Mouse (Mus musculus): ENCODE data around the gene Calcoco2. TPM values are rescaled to one million over a fixed set of nuclear protein-coding genes. Genes with fewer than 3 reads are reported as not detected.

The Calcoco2 gene
- polyA plus RNA-seq, 1 experiment from 2014 or later = not detected

DNA sequence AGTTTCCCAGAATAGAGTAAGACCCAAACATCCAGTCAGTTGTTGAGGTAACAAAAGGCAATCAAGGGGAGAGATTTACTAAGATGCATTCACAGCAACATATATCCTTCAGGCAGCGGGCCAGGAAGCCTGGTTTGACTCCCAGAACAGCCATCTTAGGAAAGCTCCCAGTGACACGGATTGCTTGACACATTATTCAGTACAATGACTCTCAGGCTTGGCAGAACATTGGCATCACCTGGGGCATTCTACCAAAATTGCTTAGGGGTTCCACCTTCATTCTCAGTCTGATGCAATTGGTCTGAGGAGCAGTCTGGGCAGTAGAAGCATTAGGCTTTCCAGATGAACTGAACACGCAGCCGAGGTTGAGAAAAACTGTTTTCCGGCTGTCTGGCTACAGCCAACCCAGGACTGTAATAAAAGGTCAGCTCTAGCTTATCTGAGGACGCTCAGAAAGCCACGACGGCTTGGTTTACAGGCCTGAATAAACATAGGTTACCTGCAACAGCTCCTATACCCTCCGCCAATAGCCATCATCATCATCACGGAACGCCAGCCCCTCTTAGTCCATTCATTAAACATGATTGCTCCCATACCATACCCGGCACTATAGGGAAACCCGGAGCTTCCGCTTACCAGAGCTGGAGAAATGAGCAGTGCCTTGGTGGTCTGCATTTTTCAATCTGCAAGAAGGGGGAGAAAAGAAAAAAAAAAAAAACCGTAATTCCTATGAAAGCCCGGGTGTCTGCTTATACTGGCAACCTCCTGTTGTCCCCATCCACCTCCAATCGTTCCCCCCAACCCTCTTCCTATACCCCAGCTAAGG lies 37.2 kb downstream of the Calcoco2 start:
- Histone ChIP-seq H3K27me3 (replicated peaks; ENCODE audit: control insufficient read depth, insufficient read depth, low read length) (no peaks in the 10 kb centered on the region), H3K4me3 (ENCODE audit: low read length) (peak overlapping the region; percentile 77), H3K36me3 (ENCODE audit: control insufficient read depth, insufficient read depth, low read length) (peaks cover 10% of the 10 kb centered on the region), H3K9me3 (ENCODE audit: control insufficient read depth, low read length) (no peaks in the 10 kb centered on the region), H3K4me1 (ENCODE audit: control insufficient read depth, insufficient read depth, low read depth, low read length) (peaks cover 15% of the 10 kb centered on the region), H3K4me2 (ENCODE audit: low read length) (peak overlapping the region; percentile 83), H3K27ac (ENCODE audit: low read depth, low read length) (peak overlapping the region; percentile 79), H3K9ac (ENCODE audit: low read depth, low read length) (peak overlapping the region; percentile 80)
- ATAC-seq = no peak
- WGBS = 31% methylated on average over 17 of the region's 17 CpGs

DNA sequence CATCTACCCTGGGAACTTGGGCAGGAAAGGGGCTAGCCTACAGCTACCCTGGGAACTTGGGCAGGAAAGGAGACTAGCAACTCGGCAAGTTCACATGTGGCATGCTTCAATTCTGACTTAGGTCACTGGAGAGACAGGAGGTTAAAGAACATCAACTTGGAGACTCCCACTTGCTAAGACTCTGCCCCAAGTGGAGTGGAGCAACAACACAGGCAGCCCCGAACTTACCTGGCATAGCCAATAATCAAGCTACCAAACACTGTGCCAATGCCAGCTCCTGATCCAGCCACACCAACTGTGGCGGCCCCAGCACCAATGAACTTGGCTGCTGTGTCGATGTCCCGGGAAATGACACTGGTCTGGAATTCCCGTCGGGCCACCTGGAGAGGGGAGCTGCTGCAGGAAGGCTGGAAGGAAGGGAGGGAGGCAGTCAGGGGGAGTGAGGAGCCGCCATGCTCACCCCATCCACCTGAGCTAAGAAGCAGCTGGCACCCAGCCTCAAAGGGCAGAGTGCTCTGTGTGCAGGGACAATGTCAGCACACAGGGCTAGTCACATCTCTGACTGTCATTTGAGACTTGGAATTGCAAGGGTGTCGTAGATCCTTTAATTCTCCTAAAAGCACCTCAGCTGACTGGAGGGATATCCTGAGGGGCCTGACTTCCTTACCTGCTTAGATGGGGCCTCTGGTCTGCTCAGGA lies 38.3 kb downstream of the Calcoco2 start:
- ATAC-seq = no peak
- Histone ChIP-seq H3K9me3 (ENCODE audit: control insufficient read depth, low read length) (no peaks in the 10 kb centered on the region), H3K9ac (ENCODE audit: low read depth, low read length) (no peak overlapping the region), H3K27ac (ENCODE audit: low read depth, low read length) (no peak overlapping the region), H3K27me3 (replicated peaks; ENCODE audit: control insufficient read depth, insufficient read depth, low read length) (no peaks in the 10 kb centered on the region), H3K4me3 (ENCODE audit: low read length) (no peak overlapping the region), H3K36me3 (ENCODE audit: control insufficient read depth, insufficient read depth, low read length) (peaks cover 10% of the 10 kb centered on the region), H3K4me2 (ENCODE audit: low read length) (peak overlapping the region; percentile 83), H3K4me1 (ENCODE audit: control insufficient read depth, insufficient read depth, low read depth, low read length) (peaks cover 15% of the 10 kb centered on the region)
- 90% methylated on average over 7 of the region's 9 CpGs for WGBS

DNA sequence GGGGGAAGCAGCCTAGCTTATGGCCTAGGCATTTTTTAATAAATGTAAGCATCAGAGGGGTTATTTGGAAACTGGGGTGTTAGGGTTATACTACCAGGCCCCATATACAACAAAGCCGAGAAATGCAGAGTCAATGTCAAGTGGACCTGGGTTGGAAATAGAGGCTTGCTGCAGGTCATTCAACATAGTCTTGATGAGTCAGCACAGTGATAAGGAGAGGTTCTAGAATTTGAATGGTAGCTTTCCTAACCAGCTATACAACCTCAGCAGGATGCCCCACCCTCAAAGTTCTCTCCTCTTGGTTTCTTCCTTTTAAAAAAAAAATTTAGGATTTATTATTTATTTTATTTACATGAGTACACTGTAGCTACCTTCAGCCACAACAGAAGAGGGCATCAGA lies 40.8 kb downstream of the Calcoco2 start:
- Histone ChIP-seq H3K27me3 (replicated peaks; ENCODE audit: control insufficient read depth, insufficient read depth, low read length) (no peaks in the 10 kb centered on the region), H3K9ac (ENCODE audit: low read depth, low read length) (no peak overlapping the region), H3K4me1 (ENCODE audit: control insufficient read depth, insufficient read depth, low read depth, low read length) (peaks cover 13% of the 10 kb centered on the region), H3K4me2 (ENCODE audit: low read length) (no peak overlapping the region), H3K9me3 (ENCODE audit: control insufficient read depth, low read length) (no peaks in the 10 kb centered on the region), H3K36me3 (ENCODE audit: control insufficient read depth, insufficient read depth, low read length) (peaks cover 10% of the 10 kb centered on the region), H3K27ac (ENCODE audit: low read depth, low read length) (no peak overlapping the region), H3K4me3 (ENCODE audit: low read length) (no peak overlapping the region)
- no peak for ATAC-seq
- 100% methylated on average over 1 of the region's 1 CpGs for WGBS

DNA sequence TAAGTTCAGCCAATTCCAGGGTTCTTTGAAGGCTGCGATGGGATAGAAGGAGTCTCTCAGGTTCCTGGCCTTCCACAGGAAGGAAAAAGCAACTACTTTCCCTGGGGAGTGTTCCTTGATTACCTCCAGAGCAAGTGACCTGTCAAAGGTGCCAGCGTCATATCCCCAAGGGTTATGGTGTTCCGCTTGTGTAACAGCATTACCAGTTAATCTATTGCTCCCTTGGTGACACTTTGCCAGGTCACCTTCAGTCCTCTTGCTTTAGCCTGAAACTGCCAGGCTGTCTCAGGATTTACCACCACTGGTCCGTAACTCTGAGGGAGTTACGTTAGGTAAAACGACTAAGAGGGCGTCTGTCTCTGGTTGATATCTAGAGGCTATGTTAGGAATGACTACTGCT lies 41.4 kb downstream of the Calcoco2 start:
- no peak overlapping the region for H3K4me2 ChIP-seq (ENCODE audit: low read length)
- ATAC-seq = no peak
- H3K27me3 ChIP-seq (replicated peaks; ENCODE audit: control insufficient read depth, insufficient read depth, low read length) = no peaks in the 10 kb centered on the region
- H3K36me3 ChIP-seq (ENCODE audit: control insufficient read depth, insufficient read depth, low read length) = peaks cover 10% of the 10 kb centered on the region
- no peak overlapping the region for H3K4me3 ChIP-seq (ENCODE audit: low read length)
- peaks cover 17% of the 10 kb centered on the region for H3K4me1 ChIP-seq (ENCODE audit: control insufficient read depth, insufficient read depth, low read depth, low read length)
- H3K9me3 ChIP-seq (ENCODE audit: control insufficient read depth, low read length) = no peaks in the 10 kb centered on the region
- no peak overlapping the region for H3K9ac ChIP-seq (ENCODE audit: low read depth, low read length)
- 87% methylated on average over 7 of the region's 7 CpGs for WGBS
- H3K27ac ChIP-seq (ENCODE audit: low read depth, low read length) = no peak overlapping the region

DNA sequence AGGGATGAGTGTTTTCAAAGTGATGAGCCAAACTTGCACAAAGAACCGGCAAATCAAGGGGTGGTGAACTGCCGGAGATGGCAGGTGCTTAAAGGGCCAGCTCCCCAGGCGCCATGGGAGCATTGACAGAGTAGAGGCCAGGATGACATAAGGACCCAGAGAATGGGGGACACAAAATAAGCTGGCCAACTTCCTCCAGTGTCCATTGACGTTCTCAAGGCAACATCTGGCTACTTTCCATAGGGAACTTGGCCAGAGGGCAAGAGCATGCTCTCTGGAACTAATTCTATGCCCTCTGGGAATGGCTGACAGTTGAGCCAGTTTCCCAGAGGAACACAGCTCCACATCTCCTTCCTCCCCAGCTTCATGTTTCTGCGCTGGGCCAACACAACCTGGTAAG lies 43.5 kb downstream of the Calcoco2 start:
- no peak for ATAC-seq
- no peak overlapping the region for H3K27ac ChIP-seq (ENCODE audit: low read depth, low read length)
- WGBS = 57% methylated on average over 5 of the region's 5 CpGs

DNA sequence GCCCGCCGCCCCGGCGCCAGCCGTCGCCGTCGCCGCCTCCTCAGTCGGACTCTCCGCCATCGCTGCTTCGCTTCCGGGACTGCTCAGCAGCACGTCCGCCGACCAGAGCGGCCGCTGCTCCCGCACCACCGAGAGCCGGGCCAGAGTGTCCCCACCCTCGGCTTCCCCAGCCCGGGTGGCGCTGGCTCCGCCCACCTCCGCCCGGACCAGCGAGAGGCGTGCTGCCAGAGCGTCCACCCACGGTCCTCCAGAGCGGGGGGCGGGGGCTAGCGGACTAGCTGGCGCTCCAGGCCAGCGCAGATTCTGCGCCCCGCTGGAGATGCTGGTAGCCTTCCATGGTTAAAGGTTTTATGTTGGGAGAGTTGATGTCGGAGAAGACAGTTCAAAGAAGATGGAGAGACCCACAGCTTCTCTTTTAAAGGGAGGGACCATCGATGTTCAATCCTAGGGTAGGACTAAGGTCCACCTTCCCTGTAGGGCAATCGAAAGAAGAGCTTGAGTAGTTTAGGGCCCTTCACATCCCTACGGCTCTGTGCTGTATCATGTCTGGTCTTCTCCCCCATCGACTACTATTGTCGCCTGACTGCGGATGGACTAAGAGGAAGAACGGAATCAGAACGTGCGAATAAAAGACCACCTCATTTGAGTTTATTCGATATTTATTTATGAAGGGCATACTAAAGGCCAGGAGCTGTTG lies 46.4 kb downstream of the Calcoco2 start, which contains the start of gene Ube2z:
Gene Ube2z (minus strand): TSS at position 174 of the 697 bp plus-strand sequence.
- ATAC-seq = peak; percentile 98
- H3K9me3 ChIP-seq (ENCODE audit: control insufficient read depth, low read length) = no peaks in the 10 kb centered on the region
- WGBS = 5% methylated on average over 40 of the region's 50 CpGs

More for the DNA sequence above, 43.5 kb downstream of the Calcoco2 start:
- Histone ChIP-seq H3K27me3 (replicated peaks; ENCODE audit: control insufficient read depth, insufficient read depth, low read length) (no peaks in the 10 kb centered on the region), H3K9me3 (ENCODE audit: control insufficient read depth, low read length) (no peaks in the 10 kb centered on the region), H3K4me2 (ENCODE audit: low read length) (no peak overlapping the region), H3K4me3 (ENCODE audit: low read length) (no peak overlapping the region), H3K9ac (ENCODE audit: low read depth, low read length) (no peak overlapping the region), H3K4me1 (ENCODE audit: control insufficient read depth, insufficient read depth, low read depth, low read length) (peaks cover 14% of the 10 kb centered on the region), H3K36me3 (ENCODE audit: control insufficient read depth, insufficient read depth, low read length) (peaks cover 10% of the 10 kb centered on the region)

DNA sequence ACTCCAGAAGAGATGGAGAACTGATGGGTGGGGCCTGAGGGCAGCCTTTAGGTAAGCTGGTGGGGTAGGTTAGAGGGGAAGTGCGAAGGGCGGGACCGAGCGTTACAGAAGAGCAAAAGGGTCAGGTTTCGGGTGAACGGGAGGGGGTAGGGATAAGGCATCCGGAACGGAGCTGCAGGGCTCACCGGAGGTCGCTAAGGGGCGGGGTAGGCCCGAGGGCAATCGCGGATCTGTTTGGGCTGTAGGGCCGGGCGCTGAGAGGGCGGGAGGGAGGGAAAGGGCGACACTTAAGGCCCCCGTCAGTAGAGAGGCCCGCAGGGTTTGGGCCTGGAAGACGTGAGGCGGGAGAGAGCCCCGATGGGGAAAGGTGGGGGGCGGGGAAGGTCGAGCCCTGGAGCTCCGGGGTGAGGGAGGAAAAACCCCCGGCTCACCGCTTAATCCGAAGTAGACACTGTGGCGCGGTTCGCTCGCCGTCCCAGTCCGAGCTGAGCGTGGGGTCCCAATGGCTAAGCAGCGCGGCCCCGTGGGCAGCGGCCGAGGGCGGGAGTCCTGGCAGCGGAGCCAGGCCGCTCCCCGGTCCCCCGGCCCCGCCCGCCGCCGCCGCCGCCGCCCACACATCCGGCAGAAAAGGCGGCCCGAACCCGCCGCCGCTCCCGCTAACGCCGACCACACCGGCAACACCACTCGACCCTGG lies 47.1 kb downstream of the Calcoco2 start:
- H3K9me3 ChIP-seq (ENCODE audit: control insufficient read depth, low read length) = no peaks in the 10 kb centered on the region
- under 1% methylated on average over 47 of the region's 64 CpGs for whole genome bisulfite sequencing
- peaks cover 7% of the 10 kb centered on the region for H3K36me3 ChIP-seq (ENCODE audit: control insufficient read depth, insufficient read depth, low read length)
- peak overlapping the region; percentile 77 for H3K4me3 ChIP-seq (ENCODE audit: low read length)
- peak overlapping the region; percentile 84 for H3K27ac ChIP-seq (ENCODE audit: low read depth, low read length)
- H3K4me1 ChIP-seq (ENCODE audit: control insufficient read depth, insufficient read depth, low read depth, low read length) = peaks cover 23% of the 10 kb centered on the region
- peak overlapping the region; percentile 96 for H3K4me2 ChIP-seq (ENCODE audit: low read length)
- H3K27me3 ChIP-seq (replicated peaks; ENCODE audit: control insufficient read depth, insufficient read depth, low read length) = no peaks in the 10 kb centered on the region
- peak overlapping the region; percentile 93 for H3K9ac ChIP-seq (ENCODE audit: low read depth, low read length)
- peak; percentile 69 for ATAC-seq

More for the DNA sequence above, 46.4 kb downstream of the Calcoco2 start, which contains the start of gene Ube2z:
- Histone ChIP-seq H3K4me1 (ENCODE audit: control insufficient read depth, insufficient read depth, low read depth, low read length) (peaks cover 23% of the 10 kb centered on the region), H3K4me3 (ENCODE audit: low read length) (peak within 1 kb of the TSS; percentile 77), H3K4me2 (ENCODE audit: low read length) (peak within 1 kb of the TSS; percentile 96), H3K27ac (ENCODE audit: low read depth, low read length) (peak within 1 kb of the TSS; percentile 84), H3K9ac (ENCODE audit: low read depth, low read length) (peak within 1 kb of the TSS; percentile 93), H3K27me3 (replicated peaks; ENCODE audit: control insufficient read depth, insufficient read depth, low read length) (no peaks in the 10 kb centered on the region), H3K36me3 (ENCODE audit: control insufficient read depth, insufficient read depth, low read length) (peaks cover 7% of the 10 kb centered on the region)

DNA sequence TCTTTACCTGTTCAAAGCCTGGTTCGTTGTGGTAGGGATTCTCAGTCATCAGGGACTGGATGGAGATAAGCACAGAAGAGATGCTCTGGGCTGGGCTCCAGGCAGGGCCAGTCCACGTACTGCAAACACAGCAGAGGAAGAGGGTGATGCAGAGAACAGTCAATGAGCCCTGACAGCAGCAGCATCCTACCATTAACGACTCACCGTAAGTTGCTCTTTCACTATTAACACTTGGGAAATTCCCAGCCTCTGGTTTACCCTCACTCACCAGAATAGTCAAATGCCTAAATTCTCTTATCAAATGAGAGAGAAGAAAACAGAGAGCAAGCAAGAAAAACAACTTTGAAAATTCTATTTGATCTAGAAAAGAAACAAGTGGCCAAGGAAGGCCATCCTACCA lies 53.5 kb downstream of the Calcoco2 start:
- H3K27me3 ChIP-seq (replicated peaks; ENCODE audit: control insufficient read depth, insufficient read depth, low read length) = no peaks in the 10 kb centered on the region
- ATAC-seq = no peak
- H3K9me3 ChIP-seq (ENCODE audit: control insufficient read depth, low read length) = no peaks in the 10 kb centered on the region
- no peak overlapping the region for H3K27ac ChIP-seq (ENCODE audit: low read depth, low read length)
- peaks cover 28% of the 10 kb centered on the region for H3K36me3 ChIP-seq (ENCODE audit: control insufficient read depth, insufficient read depth, low read length)
- H3K4me1 ChIP-seq (ENCODE audit: control insufficient read depth, insufficient read depth, low read depth, low read length) = peaks cover 10% of the 10 kb centered on the region
- no peak overlapping the region for H3K4me2 ChIP-seq (ENCODE audit: low read length)
- WGBS = 97% methylated on average over 4 of the region's 4 CpGs
- H3K4me3 ChIP-seq (ENCODE audit: low read length) = no peak overlapping the region
- no peak overlapping the region for H3K9ac ChIP-seq (ENCODE audit: low read depth, low read length)

Data from hindbrain, embryonic 16.5 days (tissue).